ENCODE assay signal across 8 mouse cellular contexts in genomic region chr12:111691346-111691872, GRCm38 (mm10). TPM values are rescaled to one million over a fixed set of nuclear protein-coding genes. Genes with fewer than 3 reads are reported as not detected.
A peak's percentile ranks its signal among the peaks of the same experiment; 100 is the strongest.
DNase-seq lines count a peak whose midpoint lies in the region; ATAC-seq and TF ChIP-seq lines count a peak whose summit lies in the region.

No protein-coding gene starts in this region.

- H3K27ac ChIP-seq in kidney, adult 2 months (ENCODE audit: insufficient read depth, low read depth, low read length), result peak overlapping the region; percentile 8
- H3K27ac ChIP-seq in kidney, embryonic 14.5 days (ENCODE audit: low read depth, low read length), result no peak overlapping the region
- H3K27ac ChIP-seq in heart, postnatal 0 days (ENCODE audit: low read depth), result 0 out of 2 replicates have a peak overlapping the region, but pooled peaks have one; percentile 40
- H3K27ac ChIP-seq in neural tube, embryonic 12.5 days, result peak overlapping the region; percentile 91

- ATAC-seq in kidney, embryonic 14.5 days (ENCODE audit: low FRiP score, low TSS enrichment), result no peak
- no peak for ATAC-seq in heart, postnatal 0 days (ENCODE audit: insufficient read depth, low read depth)
- 0 out of 2 replicates have a peak, but pooled peaks have one; percentile 8 for ATAC-seq in neural tube, embryonic 12.5 days (ENCODE audit: low FRiP score, low read depth)

- no peak for TF ChIP-seq EP300 in heart, postnatal 0 days (IDR thresholded peaks at IDR 0.05; ENCODE audit: low read depth)

- no peak for TF ChIP-seq CTCF in kidney, adult 2 months (conservative IDR thresholded peaks at IDR 0.05; ENCODE audit: insufficient read depth, insufficient read length, low read depth, low read length)
- no peak for TF ChIP-seq CTCF in heart, postnatal 0 days (IDR thresholded peaks at IDR 0.05; ENCODE audit: low read depth)
- TF ChIP-seq CTCF in lung, adult 2 months (IDR thresholded peaks at IDR 0.05; ENCODE audit: insufficient read depth, low read length), result 0 out of 2 replicates have a peak, but pooled peaks have one; percentile 2

- no peak overlapping the region for H3K9ac ChIP-seq in kidney, embryonic 14.5 days (ENCODE audit: low read depth, low read length)
- H3K9ac ChIP-seq in heart, postnatal 0 days (replicated peaks; ENCODE audit: low read depth, low read length), result no peak overlapping the region; the same call in 1 of the 2 replicates
- H3K9ac ChIP-seq in neural tube, embryonic 12.5 days, result 0 out of 2 replicates have a peak overlapping the region, but pooled peaks have one; percentile 10

- TF ChIP-seq POLR2A in kidney, adult 2 months (IDR thresholded peaks at IDR 0.05; ENCODE audit: low read depth, low read length), result no peak
- no peak for TF ChIP-seq POLR2A in lung, adult 2 months (IDR thresholded peaks at IDR 0.05; ENCODE audit: borderline replicate concordance, extremely low read depth, low read depth, low read length)

- no peak overlapping the region for H3K4me2 ChIP-seq in kidney, embryonic 14.5 days (replicated peaks; ENCODE audit: low read depth, low read length)
- H3K4me2 ChIP-seq in heart, postnatal 0 days (ENCODE audit: low read depth, low read length), result no peak overlapping the region
- H3K4me2 ChIP-seq in neural tube, embryonic 12.5 days (replicated peaks), result no peak overlapping the region

- H3K27me3 ChIP-seq in kidney, adult 2 months (replicated peaks; ENCODE audit: control insufficient read depth, insufficient read depth, low read length), result no peaks in the 10 kb centered on the region
- no peaks in the 10 kb centered on the region for H3K27me3 ChIP-seq in kidney, embryonic 14.5 days (ENCODE audit: control insufficient read depth, insufficient read depth, low read length)
- no peaks in the 10 kb centered on the region for H3K27me3 ChIP-seq in heart, postnatal 0 days (ENCODE audit: control insufficient read depth, insufficient read depth, low read length)
- H3K27me3 ChIP-seq in neural tube, embryonic 12.5 days (replicated peaks), result no peaks in the 10 kb centered on the region

- 42% methylated on average over 5 of the region's 5 CpGs for WGBS in kidney, adult 2 months
- 25% methylated on average over 5 of the region's 5 CpGs for WGBS in kidney, embryonic 14.5 days
- WGBS in heart, postnatal 0 days, result 18% methylated on average over 5 of the region's 5 CpGs
- WGBS in lung, adult 2 months, result 11% methylated on average over 5 of the region's 5 CpGs
- WGBS in neural tube, embryonic 12.5 days, result 5% methylated on average over 5 of the region's 5 CpGs

- H3K9me3 ChIP-seq in kidney, embryonic 14.5 days (ENCODE audit: control insufficient read depth, low read length), result no peaks in the 10 kb centered on the region
- no peaks in the 10 kb centered on the region for H3K9me3 ChIP-seq in heart, postnatal 0 days (replicated peaks; ENCODE audit: control insufficient read depth, low read length)
- H3K9me3 ChIP-seq in neural tube, embryonic 12.5 days, result no peaks in the 10 kb centered on the region

- DNase-seq in kidney, adult 2 months, result peak; percentile 53
- peak; percentile 57 for DNase-seq in adipocyte (ENCODE audit: low spot score)
- DNase-seq in heart, postnatal 0 days (ENCODE audit: low spot score), result peak; percentile 24
- DNase-seq in lung, adult 2 months, result no peak
- no peak for DNase-seq in cerebellum, adult 8-10 months
- no peak for DNase-seq in right cerebral cortex, postnatal 4 days

- H3K4me1 ChIP-seq in kidney, adult 2 months (ENCODE audit: control insufficient read depth, insufficient read depth, low read length), result peaks cover 50% of the 10 kb centered on the region
- H3K4me1 ChIP-seq in kidney, embryonic 14.5 days (ENCODE audit: control insufficient read depth, insufficient read depth, low read length), result peaks cover 36% of the 10 kb centered on the region
- H3K4me1 ChIP-seq in heart, postnatal 0 days (ENCODE audit: control insufficient read depth, insufficient read depth), result peaks cover 57% of the 10 kb centered on the region
- peaks cover 39% of the 10 kb centered on the region for H3K4me1 ChIP-seq in lung, adult 2 months (ENCODE audit: control insufficient read depth, insufficient read depth, low read length)
- peaks cover 78% of the 10 kb centered on the region for H3K4me1 ChIP-seq in neural tube, embryonic 12.5 days

- H3K4me3 ChIP-seq in kidney, adult 2 months (ENCODE audit: insufficient read depth, low read depth, low read length), result no peak overlapping the region
- no peak overlapping the region for H3K4me3 ChIP-seq in kidney, embryonic 14.5 days (ENCODE audit: low read length)
- H3K4me3 ChIP-seq in heart, postnatal 0 days (ENCODE audit: low read depth, low read length), result no peak overlapping the region
- no peak overlapping the region for H3K4me3 ChIP-seq in lung, adult 2 months (replicated peaks; ENCODE audit: extremely low read depth, low read depth, low read length)
- no peak overlapping the region for H3K4me3 ChIP-seq in neural tube, embryonic 12.5 days

- H3K36me3 ChIP-seq in kidney, adult 2 months (ENCODE audit: control insufficient read depth, insufficient read depth, low read length), result no peaks in the 10 kb centered on the region
- H3K36me3 ChIP-seq in kidney, embryonic 14.5 days (ENCODE audit: control insufficient read depth, insufficient read depth, low read length), result no peaks in the 10 kb centered on the region
- H3K36me3 ChIP-seq in heart, postnatal 0 days (replicated peaks; ENCODE audit: control insufficient read depth, insufficient read depth, low read length), result no peaks in the 10 kb centered on the region
- H3K36me3 ChIP-seq in neural tube, embryonic 12.5 days, result no peaks in the 10 kb centered on the region

RNA-seq across cellular contexts. Expression of gene Trmt61a, which starts 13.5 kb away (rescaled TPM):
- 12.4 and 16.9 TPM in 2 replicates for polyA plus RNA-seq in kidney, adult 2 months (2012; rRNA removed)
- 6.7 and 11.9 TPM in 2 replicates for polyA plus RNA-seq in kidney, embryonic 14.5 days (2014; fragmentation: Nextera tagmentation; extraction: Ambion mirVana)
- 23.5 and 24.9 TPM in 2 replicates for total RNA-seq in heart, postnatal 0 days (2014; rRNA removed; ENCODE audit: low replicate concordance)
- polyA plus RNA-seq in heart, postnatal 0 days (2015; fragmentation: Nextera tagmentation; extraction: Ambion mirVana), result 4.1 and 6.1 TPM in 2 replicates
- polyA plus RNA-seq in lung, adult 2 months (2012; rRNA removed), result 21.6 and 24.3 TPM in 2 replicates
- 12.0 and 12.1 TPM in 2 replicates for polyA plus RNA-seq in neural tube, embryonic 12.5 days (2016; fragmentation: Nextera tagmentation; extraction: Ambion mirVana)

RNA-seq across cellular contexts. Expression of gene Ckb, which starts 19.3 kb away (rescaled TPM):
- 280 and 340 TPM in 2 replicates for polyA plus RNA-seq in kidney, adult 2 months (2012; rRNA removed)
- 81.5 and 88.5 TPM in 2 replicates for polyA plus RNA-seq in kidney, embryonic 14.5 days (2014; fragmentation: Nextera tagmentation; extraction: Ambion mirVana)
- 735 and 758 TPM in 2 replicates for total RNA-seq in heart, postnatal 0 days (2014; rRNA removed; ENCODE audit: low replicate concordance)
- polyA plus RNA-seq in heart, postnatal 0 days (2015; fragmentation: Nextera tagmentation; extraction: Ambion mirVana), result 334 and 359 TPM in 2 replicates
- polyA plus RNA-seq in lung, adult 2 months (2012; rRNA removed), result 261 and 274 TPM in 2 replicates
- polyA plus RNA-seq in neural tube, embryonic 12.5 days (2016; fragmentation: Nextera tagmentation; extraction: Ambion mirVana), result 2,325 and 2,426 TPM in 2 replicates

RNA-seq across cellular contexts. Expression of gene Bag5, which starts 21.6 kb away (rescaled TPM):
- 11.3 and 14.6 TPM in 2 replicates for polyA plus RNA-seq in kidney, adult 2 months (2012; rRNA removed)
- 45.2 and 49.7 TPM in 2 replicates for polyA plus RNA-seq in kidney, embryonic 14.5 days (2014; fragmentation: Nextera tagmentation; extraction: Ambion mirVana)
- 13.3 and 16.3 TPM in 2 replicates for total RNA-seq in heart, postnatal 0 days (2014; rRNA removed; ENCODE audit: low replicate concordance)
- 32.4 and 34.7 TPM in 2 replicates for polyA plus RNA-seq in heart, postnatal 0 days (2015; fragmentation: Nextera tagmentation; extraction: Ambion mirVana)
- 21.4 and 21.9 TPM in 2 replicates for polyA plus RNA-seq in lung, adult 2 months (2012; rRNA removed)
- 60.1 and 61.8 TPM in 2 replicates for polyA plus RNA-seq in neural tube, embryonic 12.5 days (2016; fragmentation: Nextera tagmentation; extraction: Ambion mirVana)

RNA-seq across cellular contexts. Expression of gene Apopt1, which starts 21.7 kb away (rescaled TPM):
- 63.8 and 68.4 TPM in 2 replicates for polyA plus RNA-seq in kidney, adult 2 months (2012; rRNA removed)
- 63.1 and 63.4 TPM in 2 replicates for polyA plus RNA-seq in kidney, embryonic 14.5 days (2014; fragmentation: Nextera tagmentation; extraction: Ambion mirVana)
- 18.5 and 50.7 TPM in 2 replicates for total RNA-seq in heart, postnatal 0 days (2014; rRNA removed; ENCODE audit: low replicate concordance)
- polyA plus RNA-seq in heart, postnatal 0 days (2015; fragmentation: Nextera tagmentation; extraction: Ambion mirVana), result 56.4 and 58.9 TPM in 2 replicates
- polyA plus RNA-seq in lung, adult 2 months (2012; rRNA removed), result 22.5 and 30.9 TPM in 2 replicates
- polyA plus RNA-seq in neural tube, embryonic 12.5 days (2016; fragmentation: Nextera tagmentation; extraction: Ambion mirVana), result 54.6 and 57.3 TPM in 2 replicates

Comparison
In these comparisons a context has a peak if more than half of its experiments do, and no peak if none do; other contexts are left out.
1. DNase-seq: peak in kidney, adult 2 months (single experiment), adipocyte (single experiment) and heart, postnatal 0 days (single experiment); none in lung, adult 2 months (single experiment), cerebellum, adult 8-10 months (single experiment) and right cerebral cortex, postnatal 4 days (single experiment).